Mouse (Mus musculus) layer of hippocampus, adult 18-20 months (tissue): ENCODE measurements around the gene AC170998.1. TPM values are rescaled to one million over a fixed set of nuclear protein-coding genes. Genes with fewer than 3 reads are reported as not detected.
"Not testable (repeated sequence)": the region's sequence is repeated elsewhere in the genome, so short reads cannot be mapped to it uniquely, and the experiment has no call there.

Source experiments
- DNase-seq, 2 experiments: peaks; one replicate each; pipeline ENCODE4 v3.0.0; 2022; ENCODE audit warnings: low spot score in 2 of 2
- total RNA-seq, 2 experiments: library from RNA; stranded (reverse); gene quantifications; 2 replicates each; pipeline ENCODE4 v1.2.3; 2021

The AC170998.1 gene
- total RNA-seq, 2 experiments from 2014 or later = 2.1 to 3.1 TPM

DNA sequence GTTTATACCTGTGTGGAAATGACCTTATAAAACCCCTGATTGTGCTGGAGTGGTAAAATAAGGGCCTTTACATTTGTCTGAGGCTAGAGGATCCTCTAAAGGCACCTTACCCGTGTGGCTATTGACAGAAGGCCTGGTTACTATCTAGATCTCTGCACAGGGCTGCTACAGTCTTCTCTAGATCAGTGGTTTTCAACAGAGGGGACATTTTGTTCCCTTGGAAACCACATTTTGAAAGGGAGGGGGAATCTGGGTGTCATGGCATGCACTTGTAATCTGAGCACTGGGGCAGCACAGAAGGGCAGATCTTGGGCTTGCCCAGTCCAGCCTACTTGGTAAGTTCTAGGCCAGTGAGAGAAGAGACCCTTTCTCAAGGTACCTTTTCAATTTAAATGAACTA, 19.2 kb upstream of the AC170998.1 start:
- no peak for DNase-seq

DNA sequence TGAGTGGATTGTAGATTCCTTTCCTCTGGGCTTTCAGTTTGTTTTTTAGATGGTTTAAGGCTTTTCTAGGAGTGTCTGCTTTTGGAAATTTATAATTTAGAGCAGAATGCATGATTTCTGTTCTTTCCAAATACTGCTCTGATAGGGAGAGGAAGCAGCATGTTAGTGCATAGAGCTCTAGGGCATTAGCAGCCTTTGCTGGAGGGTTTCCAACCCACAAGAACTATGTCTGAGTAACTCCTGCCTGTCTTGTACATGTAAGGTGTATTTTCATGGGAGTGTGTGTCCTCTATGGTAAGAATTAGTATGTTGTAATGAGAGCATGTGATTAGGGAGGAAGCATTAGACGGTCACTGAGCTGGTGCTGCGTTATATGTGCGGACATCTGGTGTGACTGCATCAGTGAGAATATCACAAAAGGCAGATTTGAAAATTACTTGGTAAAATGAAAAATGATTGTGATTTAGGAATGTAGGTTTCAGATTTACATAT, 18.7 kb upstream of the AC170998.1 start:
- DNase-seq = no peak

DNA sequence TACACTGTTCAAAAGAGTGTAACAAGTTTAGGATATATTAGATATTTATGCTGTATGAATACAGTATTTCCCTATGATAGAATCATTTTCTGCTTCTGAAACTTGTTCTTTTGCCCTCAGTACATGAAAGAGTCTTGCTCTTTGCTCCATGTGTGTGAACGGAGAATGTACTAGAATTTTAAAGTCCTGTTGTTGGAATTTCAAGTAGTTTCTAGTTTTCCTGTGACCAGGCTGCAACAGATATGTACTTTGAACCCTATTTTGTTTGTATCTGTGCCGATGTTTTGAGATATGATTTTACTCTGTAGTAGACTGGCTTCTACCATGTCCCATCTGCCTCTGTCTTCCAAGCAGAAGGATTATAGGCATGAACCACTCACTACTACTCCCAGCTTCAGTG, 18.1 kb upstream of the AC170998.1 start:
- no peak for DNase-seq

DNA sequence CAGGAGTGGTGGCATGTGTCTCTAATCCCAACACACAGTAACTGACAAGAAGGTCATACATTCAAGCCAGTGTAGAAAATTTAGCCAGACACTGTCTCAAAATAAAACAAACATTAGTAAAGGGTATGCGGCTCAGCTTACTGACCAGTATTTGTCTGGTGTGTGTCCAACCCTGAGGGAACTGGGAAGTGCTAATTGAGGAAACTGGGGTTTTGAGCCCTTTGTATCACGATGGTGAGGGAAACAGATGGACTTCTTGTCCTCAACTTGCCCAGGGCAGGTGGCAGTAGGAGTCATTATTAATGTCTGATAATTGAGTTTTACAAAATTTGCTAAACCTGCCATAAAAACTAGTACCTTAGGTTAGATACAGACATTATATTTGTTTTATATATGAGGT, 16.9 kb upstream of the AC170998.1 start:
- DNase-seq = no peak

DNA sequence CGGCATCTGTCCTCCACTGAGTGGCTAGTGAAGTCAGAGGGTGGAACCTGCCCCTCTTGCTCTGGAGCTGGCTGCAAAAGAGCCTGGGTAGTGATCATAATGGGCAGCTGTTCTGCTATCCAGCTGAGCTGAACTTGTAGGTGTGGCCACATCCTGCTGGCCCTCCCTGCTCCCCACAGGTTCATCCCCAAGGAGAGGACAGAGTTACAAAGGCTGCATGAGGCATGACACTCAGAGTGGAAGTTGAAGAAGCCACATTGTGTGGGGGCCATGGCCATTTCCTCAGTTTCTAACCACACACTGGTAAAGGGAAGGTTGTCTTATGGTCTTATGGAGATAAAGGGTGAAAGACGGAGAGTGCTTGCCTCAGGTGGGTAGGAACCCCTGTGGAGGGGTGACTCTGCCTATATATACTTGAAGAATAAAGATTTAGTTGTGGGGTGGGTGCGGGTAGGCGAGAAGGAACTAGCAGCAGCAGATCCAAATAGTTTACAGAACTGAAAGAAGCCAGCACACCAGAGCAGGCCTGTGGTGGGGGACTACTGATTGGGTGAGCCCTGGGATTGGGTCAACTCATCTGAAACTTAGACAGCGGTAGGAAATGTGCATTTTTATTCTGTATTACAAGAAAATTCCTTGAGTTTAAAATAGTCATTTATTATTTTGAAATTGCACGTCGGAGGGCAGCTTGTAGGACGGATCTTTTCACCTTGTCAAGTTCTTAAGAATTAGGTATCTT, 16.2 kb upstream of the AC170998.1 start:
- DNase-seq = no peak

DNA sequence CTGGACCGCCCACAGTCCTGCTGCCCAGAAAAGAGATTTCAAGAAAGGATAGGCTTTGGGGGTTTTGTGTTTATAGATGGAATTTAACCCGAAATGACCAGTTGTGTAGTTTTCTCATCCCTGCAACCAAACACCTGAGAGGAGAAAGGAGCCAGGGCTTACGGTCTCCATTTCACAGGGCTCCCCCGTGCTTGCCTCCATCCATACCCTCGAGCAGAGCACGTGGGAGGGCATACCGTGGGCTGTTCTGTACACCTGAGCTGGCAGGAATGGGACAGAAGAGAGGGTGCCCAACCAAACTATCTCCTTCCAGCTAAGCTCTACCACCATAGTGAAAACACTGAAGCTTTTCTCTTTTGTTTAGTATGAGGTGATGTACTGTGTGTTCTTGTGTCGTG, 15.6 kb upstream of the AC170998.1 start:
- no peak for DNase-seq

DNA sequence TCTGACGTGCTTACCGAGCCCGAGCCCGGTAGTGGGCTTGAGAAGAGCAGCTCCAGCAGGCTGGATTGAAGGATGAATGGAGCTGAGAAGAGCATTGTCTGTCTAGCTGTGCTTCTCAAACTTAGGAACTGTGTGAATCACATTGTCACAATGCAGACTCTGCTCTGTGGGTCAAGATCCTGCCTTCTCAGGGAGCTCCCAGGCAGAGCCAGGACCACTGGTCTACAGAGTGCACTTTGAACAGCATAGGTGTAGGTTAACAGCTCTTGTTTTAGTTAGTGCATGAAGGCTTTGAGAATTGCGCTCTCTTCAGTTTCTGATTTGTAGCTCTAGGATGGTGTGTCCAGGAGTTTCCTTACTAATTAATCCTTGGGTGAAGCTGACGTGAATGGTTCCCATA, 14.6 kb upstream of the AC170998.1 start:
- no peak for DNase-seq

DNA sequence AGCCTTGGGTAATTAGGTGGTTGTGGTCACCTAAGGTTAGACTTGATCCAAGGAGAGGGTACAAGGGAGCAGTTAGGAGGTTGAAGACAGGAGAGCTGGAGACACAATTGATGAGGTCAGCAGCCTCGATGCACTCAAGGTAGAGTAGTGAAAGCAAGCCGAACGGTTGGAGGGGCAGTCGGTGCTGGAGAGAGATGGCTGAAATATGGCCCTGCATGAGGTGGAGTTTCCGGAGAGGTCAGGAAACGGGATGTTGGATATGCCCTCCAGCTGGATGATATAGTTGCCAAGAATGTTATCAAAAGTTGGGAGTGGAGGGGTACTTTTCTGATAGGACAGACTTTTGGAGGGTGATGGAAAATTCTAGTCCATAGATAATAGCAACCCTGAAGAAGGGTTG, 13.6 kb upstream of the AC170998.1 start:
- no peak for DNase-seq

DNA sequence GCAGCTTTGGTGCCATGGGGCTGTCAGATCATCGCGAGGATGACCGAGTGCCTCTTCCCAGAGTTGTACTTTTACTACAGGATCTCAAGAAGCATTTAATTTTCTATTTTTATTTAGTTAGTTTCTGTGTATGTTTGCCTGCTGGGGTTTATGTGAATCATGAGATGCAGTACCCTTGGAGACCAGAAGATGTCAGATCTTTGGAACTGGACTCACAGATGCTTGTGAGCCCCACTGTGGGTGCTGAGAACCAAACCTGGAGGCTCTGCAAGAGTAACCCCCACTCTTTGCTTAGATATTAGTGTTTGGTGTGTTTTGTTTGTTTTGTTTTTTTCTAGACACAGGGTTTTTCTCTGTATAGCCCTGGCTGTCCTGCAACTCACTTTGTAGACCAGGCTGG, 11.9 kb upstream of the AC170998.1 start:
- DNase-seq = no peak

DNA sequence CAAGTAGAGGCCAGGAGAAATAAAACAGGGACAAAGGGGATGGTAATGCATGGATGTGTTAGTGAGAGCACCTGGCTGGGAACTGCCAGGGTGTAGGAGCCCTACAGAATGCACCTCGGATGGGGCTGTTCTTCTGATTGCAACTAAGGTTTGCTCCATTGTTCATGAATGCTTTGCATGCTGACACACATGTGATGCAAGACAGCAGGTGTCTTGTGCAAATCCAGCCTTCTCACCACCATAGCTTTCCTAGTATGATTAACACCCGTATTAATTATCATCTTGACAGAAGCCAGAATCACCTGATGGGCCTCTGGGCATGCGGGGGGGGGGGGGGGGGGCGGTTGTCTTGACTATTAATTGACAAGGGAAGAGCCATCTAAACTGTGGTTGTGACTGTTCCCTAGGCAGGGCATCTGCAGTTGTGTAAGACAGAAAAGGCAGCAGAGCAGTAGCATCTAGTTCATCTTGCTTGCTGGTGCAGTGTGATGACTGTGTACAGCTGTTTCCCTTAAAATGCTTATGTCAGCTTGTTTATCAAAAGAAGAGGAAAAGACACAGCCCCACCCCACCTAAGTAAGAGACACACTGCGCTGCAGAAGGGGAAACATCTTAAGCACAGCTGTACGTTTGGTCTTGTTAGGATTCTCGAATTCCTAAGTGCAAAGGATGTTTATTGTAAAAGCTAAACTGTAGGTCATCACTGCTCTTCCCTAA, 9.9 kb upstream of the AC170998.1 start:
- no peak for DNase-seq

DNA sequence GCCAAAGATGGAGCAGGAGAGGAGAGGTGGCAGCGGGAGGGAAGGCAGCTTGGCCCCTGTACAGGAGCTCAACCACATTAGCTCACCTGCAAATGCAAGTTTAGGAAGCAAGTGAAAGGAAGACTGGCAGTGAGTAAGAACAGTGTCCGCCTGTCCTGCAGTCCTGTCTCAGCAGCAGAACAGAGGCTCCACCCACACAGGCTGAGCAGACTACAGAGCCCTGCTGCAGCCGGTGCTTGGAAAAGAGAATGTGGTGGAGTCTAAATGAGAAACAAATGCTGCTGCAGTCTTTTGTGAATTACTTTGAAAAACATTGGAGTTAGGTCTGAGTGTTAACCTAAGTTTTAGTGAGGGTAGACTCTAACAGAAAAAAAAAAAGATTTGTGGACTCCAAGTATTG, 8.3 kb upstream of the AC170998.1 start:
- peak in 1 of 2 experiments; percentile 38 for DNase-seq

DNA sequence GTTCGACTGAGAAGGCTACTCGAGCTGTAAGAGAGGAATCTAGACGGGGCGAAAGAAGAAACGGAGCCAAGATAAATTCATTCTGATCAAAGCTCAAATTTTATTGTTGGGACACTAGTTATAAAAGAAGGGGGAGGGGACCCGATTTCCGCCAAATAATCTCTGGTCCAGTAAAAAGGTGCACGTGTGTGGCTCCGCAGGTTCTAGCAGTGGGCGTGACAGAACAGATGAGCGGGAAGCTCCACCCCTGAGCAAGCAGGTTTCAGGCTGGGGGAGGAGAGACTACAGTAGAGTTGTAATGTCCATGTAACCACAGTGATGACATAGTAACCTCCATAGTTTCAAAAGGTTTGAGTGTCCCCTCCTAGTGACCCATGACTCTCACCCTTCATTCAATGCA, 1.6 kb downstream of the AC170998.1 start:
- DNase-seq = not testable (repeated sequence)

DNA sequence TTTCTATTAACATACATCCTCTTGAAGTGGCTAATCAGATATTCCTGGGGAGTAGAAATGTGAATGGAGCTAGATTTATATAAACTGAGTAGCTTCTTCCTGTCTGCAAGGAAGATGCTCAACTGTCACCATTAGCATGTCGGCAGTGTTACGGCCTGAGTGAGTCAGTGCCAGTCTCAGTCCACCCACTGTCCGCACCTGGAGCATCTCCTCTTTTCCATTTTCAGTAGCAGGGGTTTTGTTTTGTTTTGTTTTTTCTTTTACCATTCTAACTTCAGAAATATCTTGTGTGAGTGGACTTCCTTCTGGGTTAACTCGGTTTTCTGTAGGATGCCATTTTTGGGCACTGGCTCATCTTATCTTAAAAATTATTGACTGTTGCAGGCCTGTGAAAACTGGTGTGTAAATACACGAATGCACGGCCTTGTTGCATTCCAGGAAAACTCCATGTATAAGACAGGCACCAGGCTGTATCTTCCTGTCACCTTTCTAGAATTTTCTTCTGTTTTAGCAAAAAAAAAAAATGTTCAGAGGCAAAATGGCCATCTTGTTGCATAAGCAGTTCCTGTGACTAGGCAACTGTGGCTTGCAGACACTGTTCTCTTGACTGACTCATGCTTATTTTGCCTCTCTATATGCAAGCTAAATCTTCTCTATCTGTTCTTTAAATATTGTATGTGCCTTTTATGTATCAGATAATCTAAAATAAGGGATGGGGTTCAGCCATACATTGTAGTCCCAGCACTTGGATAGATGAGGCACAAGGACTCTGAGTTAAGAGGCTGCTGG, 9.6 kb downstream of the AC170998.1 start:
- DNase-seq = peak in 1 of 2 experiments; percentile 31

DNA sequence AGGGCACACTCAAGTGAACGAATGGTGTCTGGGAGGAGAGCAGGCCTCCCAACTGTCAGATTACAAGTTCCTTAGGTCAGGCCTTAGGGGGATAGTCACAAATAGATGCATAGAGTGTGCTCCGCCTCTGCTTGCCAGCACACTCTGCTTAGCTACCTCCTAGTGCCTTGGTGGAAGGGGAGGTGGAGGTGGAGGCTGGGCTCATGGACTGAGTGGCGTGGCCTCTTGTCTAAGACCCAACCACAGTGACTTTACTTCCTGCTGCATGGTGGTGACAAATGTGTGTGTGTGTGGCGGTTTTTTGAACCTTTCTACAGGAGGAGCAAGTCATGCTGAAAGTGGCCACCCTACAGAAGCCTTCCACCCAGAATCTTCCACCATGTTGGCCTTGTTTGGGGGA, 10.6 kb downstream of the AC170998.1 start:
- no peak for DNase-seq

DNA sequence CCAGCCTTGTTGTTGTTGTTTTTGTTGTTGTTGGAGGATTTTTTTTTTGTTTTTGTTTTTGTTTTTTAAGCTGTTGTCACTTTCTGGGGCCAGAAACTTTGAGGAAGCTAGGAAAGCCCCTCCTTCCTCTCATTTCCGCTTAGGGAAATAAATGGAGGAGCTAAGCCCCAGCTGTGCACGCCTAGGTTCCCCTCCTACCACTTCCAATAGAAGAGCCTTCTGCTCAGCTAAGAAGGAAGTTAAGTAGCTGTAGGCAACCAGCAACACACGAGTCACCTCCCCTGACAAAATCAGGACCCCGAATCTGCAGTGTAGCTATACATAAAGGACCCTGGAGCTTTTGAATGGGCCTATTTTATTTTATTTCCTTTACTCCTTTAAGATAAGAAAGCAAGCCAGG, 12.1 kb downstream of the AC170998.1 start:
- DNase-seq = no peak

DNA sequence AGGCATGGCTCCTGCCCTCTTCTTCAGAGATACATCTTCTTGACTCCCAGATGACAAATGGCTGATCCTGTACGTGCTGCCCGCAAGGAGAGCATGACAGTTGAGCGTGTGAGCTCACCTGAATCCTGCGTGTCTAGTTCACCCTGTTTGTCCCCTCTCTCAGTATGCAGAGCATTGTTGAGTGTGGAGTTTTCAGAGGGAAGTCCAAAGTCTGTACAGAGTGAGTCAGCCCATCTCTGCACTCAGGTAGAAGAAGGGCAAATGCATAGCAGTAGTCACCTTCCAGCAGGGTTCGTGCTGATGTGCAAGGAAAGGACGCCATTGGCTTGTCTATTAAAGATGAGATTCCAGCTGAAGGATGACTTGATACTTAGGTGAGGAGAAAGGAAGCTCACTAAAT, 13.4 kb downstream of the AC170998.1 start:
- no peak for DNase-seq

DNA sequence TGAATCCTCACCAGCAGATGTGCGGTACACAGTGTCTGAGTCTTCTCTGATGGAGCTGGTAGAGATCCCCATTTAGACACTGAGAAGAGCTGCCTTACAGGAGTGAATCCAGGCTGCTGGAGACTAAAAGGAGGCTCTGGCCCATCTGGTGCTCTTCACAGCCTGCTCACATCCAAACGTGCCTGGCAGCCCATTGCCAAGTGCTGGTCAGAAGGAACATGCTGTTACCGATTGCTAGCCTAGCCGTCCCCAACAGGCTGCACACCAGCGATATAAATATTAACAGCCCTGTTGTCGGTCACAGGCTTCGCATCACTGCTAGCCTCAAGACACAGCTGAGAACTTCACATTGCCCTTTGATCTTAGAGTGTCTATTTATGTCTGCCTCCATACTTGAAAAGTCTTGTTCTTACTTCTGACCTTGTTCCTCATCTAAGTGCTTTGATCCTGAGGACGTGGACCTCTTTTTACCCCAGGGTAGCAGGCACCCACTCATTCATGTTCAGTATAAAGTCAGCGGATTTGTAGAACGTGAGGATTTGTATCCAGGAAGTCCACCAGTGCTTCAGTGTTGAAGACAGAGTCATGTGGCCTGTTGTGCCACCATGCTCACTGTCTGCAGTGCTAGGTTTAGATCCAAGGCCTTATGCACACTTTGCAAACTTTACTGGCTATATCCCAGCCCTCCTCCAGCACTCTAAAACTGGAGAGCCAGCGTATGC, 17.4 kb downstream of the AC170998.1 start:
- peak; percentile 32 to 67 for DNase-seq

DNA sequence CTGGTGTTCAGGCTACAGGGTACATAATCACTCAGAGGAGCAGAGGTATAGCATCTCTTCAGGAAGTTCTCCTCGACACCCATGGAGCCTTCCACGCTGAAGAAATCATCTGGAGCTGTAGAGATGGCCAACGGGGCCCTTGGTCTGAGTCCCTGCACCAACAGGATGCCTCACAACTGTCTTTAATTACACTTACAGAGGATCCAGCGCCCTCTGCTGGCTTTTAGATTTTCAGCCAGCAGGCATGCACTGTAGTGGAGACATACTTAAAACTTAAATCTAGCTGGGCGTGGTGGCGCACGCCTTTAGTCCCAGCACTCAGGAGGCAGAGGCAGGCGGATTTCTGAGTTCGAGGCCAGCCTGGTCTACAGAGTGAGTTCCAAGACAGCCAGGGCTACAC, 18.0 kb downstream of the AC170998.1 start:
- DNase-seq = no peak

DNA sequence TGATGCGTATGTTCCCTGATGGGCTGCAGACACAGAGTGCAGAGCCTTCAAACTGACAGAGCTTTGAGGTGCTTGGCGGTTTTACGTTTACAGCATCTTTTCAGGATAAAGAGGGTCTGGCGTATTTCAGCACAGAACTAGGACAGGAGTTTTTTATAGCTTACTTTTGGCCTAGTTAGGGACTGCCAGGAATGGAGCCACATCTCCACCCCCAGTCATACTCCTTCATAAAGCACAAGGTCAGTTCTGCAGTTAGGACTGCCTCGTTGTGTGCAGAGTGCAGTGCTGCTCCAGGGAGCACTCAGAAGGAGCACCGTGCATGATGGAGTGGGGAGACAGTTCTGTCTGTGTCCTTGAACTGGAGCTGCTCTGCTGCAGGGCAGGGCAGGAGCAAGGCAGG, 19.9 kb downstream of the AC170998.1 start:
- DNase-seq = no peak

DNA sequence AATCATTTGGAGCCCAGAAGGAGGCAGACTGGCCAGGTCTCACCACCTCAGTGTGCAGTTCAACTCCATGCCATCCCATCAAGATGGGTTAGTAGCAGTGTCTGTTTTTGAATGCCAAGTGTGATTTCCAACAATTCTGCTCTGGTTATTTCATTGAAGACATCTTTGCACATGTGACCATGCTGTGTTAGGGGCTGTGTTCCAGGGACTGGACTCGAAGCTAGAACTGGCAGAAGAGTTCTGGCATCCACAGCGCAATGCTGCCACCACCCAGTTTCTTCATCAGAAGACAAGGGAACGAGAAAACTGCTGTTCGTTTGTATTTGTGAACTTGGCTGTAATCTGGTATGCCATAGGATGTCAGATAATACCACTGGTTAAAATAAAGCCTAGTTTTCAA, 22.1 kb downstream of the AC170998.1 start:
- no peak for DNase-seq

DNA sequence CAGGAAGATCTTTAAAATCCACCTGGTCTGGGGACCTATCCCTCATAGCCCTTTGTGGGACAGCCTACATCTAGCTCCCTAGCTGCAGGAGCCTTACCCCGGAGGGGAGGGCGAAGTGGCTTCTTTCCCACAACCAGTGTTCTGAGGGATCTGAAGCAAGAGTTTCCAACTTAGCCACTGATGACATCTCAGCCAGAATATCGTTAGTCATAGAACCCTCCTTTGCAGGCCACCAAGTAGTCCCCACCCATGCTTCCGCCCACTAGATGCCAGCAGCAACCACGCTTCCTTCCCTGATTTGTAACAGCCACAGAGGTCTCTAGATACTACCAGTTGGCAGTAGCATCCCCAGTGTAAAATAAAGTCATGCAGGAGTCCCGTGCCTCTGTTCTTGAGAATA, 24.7 kb downstream of the AC170998.1 start:
- no peak for DNase-seq
